Mouse (Mus musculus) cerebellum, adult 9-11 months (tissue): ENCODE data around the gene Csrp3.

Source experiments
- DNase-seq: peaks from one replicate; pipeline ENCODE4 v3.0.0; 2022

Csrp3 gene

GRCm38 (mm10) chr7:48824671-48825070, 23.2 kb downstream of the Csrp3 start:
- no peak for DNase-seq

- DNase-seq: no peak
These were observed 24.2 kb downstream of the Csrp3 start for GRCm38 (mm10) chr7:48823621-48824020.

GRCm38 (mm10) chr7:48821654-48822053, 26.2 kb downstream of the Csrp3 start:
- no peak for DNase-seq

- DNase-seq: no peak
These were observed 34.2 kb downstream of the Csrp3 start for GRCm38 (mm10) chr7:48813594-48813993.

- DNase-seq: no peak
These were observed 35.5 kb downstream of the Csrp3 start for GRCm38 (mm10) chr7:48812358-48812757.

- DNase-seq: no peak
These were observed 37.2 kb downstream of the Csrp3 start for GRCm38 (mm10) chr7:48810652-48811051.

- DNase-seq: no peak
These were observed 41.2 kb downstream of the Csrp3 start for GRCm38 (mm10) chr7:48806587-48806986.

GRCm38 (mm10) chr7:48803381-48803780, 44.5 kb downstream of the Csrp3 start:
- no peak for DNase-seq

- no peak for DNase-seq
These were observed 52.7 kb downstream of the Csrp3 start for GRCm38 (mm10) chr7:48795130-48795529.

GRCm38 (mm10) chr7:48791412-48791811, 56.4 kb downstream of the Csrp3 start:
- DNase-seq: no peak

GRCm38 (mm10) chr7:48790117-48790516, 57.7 kb downstream of the Csrp3 start:
- no peak for DNase-seq

GRCm38 (mm10) chr7:48788851-48789572, 58.8 kb downstream of the Csrp3 start, which contains the start of gene Zdhhc13:
Gene Zdhhc13, plus strand, starts transcription at chr7:48789003.
- peak; percentile 94 for DNase-seq

- DNase-seq: no peak
These were observed 59.5 kb downstream of the Csrp3 start for GRCm38 (mm10) chr7:48788348-48788747.

- peak; percentile 44 for DNase-seq
These were observed 62.9 kb downstream of the Csrp3 start for GRCm38 (mm10) chr7:48784773-48785523.

GRCm38 (mm10) chr7:48782432-48782831, 65.4 kb downstream of the Csrp3 start:
- no peak for DNase-seq
